Mouse (Mus musculus): ENCODE data around the gene Lemd2. TPM values are rescaled to one million over a fixed set of nuclear protein-coding genes. Genes with fewer than 3 reads are reported as not detected.
A peak's percentile ranks its signal among the peaks of the same experiment; 100 is the strongest.

Lemd2 gene
- polyA plus RNA-seq, 1 experiment: 72.1 TPM

GRCm38 (mm10) chr17:27169952-27170695, 34.1 kb downstream of the Lemd2 start:
- TF ChIP-seq MYOD1 (IDR thresholded peaks at IDR 0.05; ENCODE audit: control insufficient read depth in 1 of 3, insufficient read length in 2 of 3, low read depth in 2 of 3) (no peak), MYOG (IDR thresholded peaks at IDR 0.05; ENCODE audit: control insufficient read depth in 1 of 3, insufficient read depth in 1 of 3, insufficient read length in 2 of 3, low read depth in 2 of 3) (no peak), TCF3 (IDR thresholded peaks at IDR 0.05; ENCODE audit: insufficient read length, low read depth) (no peak), POLR2A (IDR thresholded peaks at IDR 0.05; ENCODE audit: insufficient read length, low read depth) (no peak), POLR2AphosphoS2 (IDR thresholded peaks at IDR 0.05; ENCODE audit: insufficient read length, low read depth) (no peak), REST (IDR thresholded peaks at IDR 0.05; ENCODE audit: insufficient read depth, insufficient read length) (no peak), SRF (IDR thresholded peaks at IDR 0.05; ENCODE audit: control insufficient read depth, insufficient read length, low read depth) (no peak), E2F4 (IDR thresholded peaks at IDR 0.05; ENCODE audit: insufficient read depth) (no peak), MAX (IDR thresholded peaks at IDR 0.05; ENCODE audit: low read depth) (no peak), USF1 (IDR thresholded peaks at IDR 0.05; ENCODE audit: low read depth) (no peak), TCF12 (IDR thresholded peaks at IDR 0.05; ENCODE audit: insufficient read depth, poor library complexity, severe bottlenecking) (no peak), CEBPB (IDR thresholded peaks at IDR 0.05; ENCODE audit: insufficient read depth, poor library complexity, severe bottlenecking) (no peak)
- no peak overlapping the region for H3K4me2 ChIP-seq (ENCODE audit: low read depth)
- no peak overlapping the region for H3K4me3 ChIP-seq
- no peak overlapping the region for H3ac ChIP-seq (ENCODE audit: control insufficient read depth, insufficient read length)
- no peaks in the 10 kb centered on the region for H3K27me3 ChIP-seq (ENCODE audit: control insufficient read depth, insufficient read depth, insufficient read length)
- no peaks in the 10 kb centered on the region for H3K79me2 ChIP-seq (ENCODE audit: control insufficient read depth, insufficient read depth)
- no peaks in the 10 kb centered on the region for H3K36me3 ChIP-seq (ENCODE audit: control insufficient read depth, insufficient read depth)

- no peaks in the 10 kb centered on the region for H3K27me3 ChIP-seq (ENCODE audit: control insufficient read depth, insufficient read depth, insufficient read length)
- H3K4me2 ChIP-seq (ENCODE audit: low read depth): no peak overlapping the region
- H3K79me2 ChIP-seq (ENCODE audit: control insufficient read depth, insufficient read depth): no peaks in the 10 kb centered on the region
- H3K36me3 ChIP-seq (ENCODE audit: control insufficient read depth, insufficient read depth): no peaks in the 10 kb centered on the region
- TF ChIP-seq MYOG (IDR thresholded peaks at IDR 0.05; ENCODE audit: control insufficient read depth in 1 of 3, insufficient read depth in 1 of 3, insufficient read length in 2 of 3, low read depth in 2 of 3) (no peak), USF1 (IDR thresholded peaks at IDR 0.05; ENCODE audit: low read depth) (no peak), REST (IDR thresholded peaks at IDR 0.05; ENCODE audit: insufficient read depth, insufficient read length) (no peak), TCF12 (IDR thresholded peaks at IDR 0.05; ENCODE audit: insufficient read depth, poor library complexity, severe bottlenecking) (no peak), E2F4 (IDR thresholded peaks at IDR 0.05; ENCODE audit: insufficient read depth) (no peak), POLR2A (IDR thresholded peaks at IDR 0.05; ENCODE audit: insufficient read length, low read depth) (no peak), SRF (IDR thresholded peaks at IDR 0.05; ENCODE audit: control insufficient read depth, insufficient read length, low read depth) (no peak), CEBPB (IDR thresholded peaks at IDR 0.05; ENCODE audit: insufficient read depth, poor library complexity, severe bottlenecking) (no peak), TCF3 (IDR thresholded peaks at IDR 0.05; ENCODE audit: insufficient read length, low read depth) (no peak), POLR2AphosphoS2 (IDR thresholded peaks at IDR 0.05; ENCODE audit: insufficient read length, low read depth) (no peak), MYOD1 (IDR thresholded peaks at IDR 0.05; ENCODE audit: control insufficient read depth in 1 of 3, insufficient read length in 2 of 3, low read depth in 2 of 3) (no peak), MAX (IDR thresholded peaks at IDR 0.05; ENCODE audit: low read depth) (no peak)
- no peak overlapping the region for H3ac ChIP-seq (ENCODE audit: control insufficient read depth, insufficient read length)
- no peak overlapping the region for H3K4me3 ChIP-seq
Measured at GRCm38 (mm10) chr17:27168569-27168968, 35.7 kb downstream of the Lemd2 start.

- no peak for TF ChIP-seq CEBPB (IDR thresholded peaks at IDR 0.05; ENCODE audit: insufficient read depth, poor library complexity, severe bottlenecking)
- peak; percentile 21 for TF ChIP-seq TCF12 (IDR thresholded peaks at IDR 0.05; ENCODE audit: insufficient read depth, poor library complexity, severe bottlenecking)
- peak; percentile 5 for TF ChIP-seq TCF3 (IDR thresholded peaks at IDR 0.05; ENCODE audit: insufficient read length, low read depth)
- TF ChIP-seq USF1 (IDR thresholded peaks at IDR 0.05; ENCODE audit: low read depth): peak; percentile 12
- TF ChIP-seq SRF (IDR thresholded peaks at IDR 0.05; ENCODE audit: control insufficient read depth, insufficient read length, low read depth): no peak
- TF ChIP-seq POLR2A (IDR thresholded peaks at IDR 0.05; ENCODE audit: insufficient read length, low read depth): no peak
- peak in 1 of 3 experiments; percentile 89 for TF ChIP-seq MYOG (IDR thresholded peaks at IDR 0.05; ENCODE audit: control insufficient read depth in 1 of 3, insufficient read depth in 1 of 3, insufficient read length in 2 of 3, low read depth in 2 of 3)
- TF ChIP-seq MYOD1 (IDR thresholded peaks at IDR 0.05; ENCODE audit: control insufficient read depth in 1 of 3, insufficient read length in 2 of 3, low read depth in 2 of 3): peak; percentile 12 to 83 (median 75)
- TF ChIP-seq REST (IDR thresholded peaks at IDR 0.05; ENCODE audit: insufficient read depth, insufficient read length): no peak
- Histone ChIP-seq H3K27me3 (ENCODE audit: control insufficient read depth, insufficient read depth, insufficient read length) (no peaks in the 10 kb centered on the region), H3K4me3 (peak within 1 kb of the TSS; percentile 23), H3K36me3 (ENCODE audit: control insufficient read depth, insufficient read depth) (no peaks in the 10 kb centered on the region), H3K79me2 (ENCODE audit: control insufficient read depth, insufficient read depth) (no peaks in the 10 kb centered on the region), H3ac (ENCODE audit: control insufficient read depth, insufficient read length) (no peak within 1 kb of the TSS), H3K4me2 (ENCODE audit: low read depth) (peak within 1 kb of the TSS; percentile 62)
Measured at GRCm38 (mm10) chr17:27167545-27167944, 36.7 kb downstream of the Lemd2 start, which contains the start of gene Ip6k3. Gene Ip6k3, minus strand, starts transcription at chr17:27167795.

GRCm38 (mm10) chr17:27166901-27167300, 37.4 kb downstream of the Lemd2 start:
- Histone ChIP-seq H3K4me2 (ENCODE audit: low read depth) (peak overlapping the region; percentile 62), H3K79me2 (ENCODE audit: control insufficient read depth, insufficient read depth) (no peaks in the 10 kb centered on the region), H3K27me3 (ENCODE audit: control insufficient read depth, insufficient read depth, insufficient read length) (no peaks in the 10 kb centered on the region), H3ac (ENCODE audit: control insufficient read depth, insufficient read length) (no peak overlapping the region), H3K4me3 (peak overlapping the region; percentile 23), H3K36me3 (ENCODE audit: control insufficient read depth, insufficient read depth) (no peaks in the 10 kb centered on the region)
- TF ChIP-seq POLR2A (IDR thresholded peaks at IDR 0.05; ENCODE audit: insufficient read length, low read depth) (no peak), E2F4 (IDR thresholded peaks at IDR 0.05; ENCODE audit: insufficient read depth) (no peak), CEBPB (IDR thresholded peaks at IDR 0.05; ENCODE audit: insufficient read depth, poor library complexity, severe bottlenecking) (no peak), MYOG (IDR thresholded peaks at IDR 0.05; ENCODE audit: control insufficient read depth in 1 of 3, insufficient read depth in 1 of 3, insufficient read length in 2 of 3, low read depth in 2 of 3) (no peak), USF1 (IDR thresholded peaks at IDR 0.05; ENCODE audit: low read depth) (no peak), MAX (IDR thresholded peaks at IDR 0.05; ENCODE audit: low read depth) (no peak), REST (IDR thresholded peaks at IDR 0.05; ENCODE audit: insufficient read depth, insufficient read length) (no peak), TCF3 (IDR thresholded peaks at IDR 0.05; ENCODE audit: insufficient read length, low read depth) (no peak), TCF12 (IDR thresholded peaks at IDR 0.05; ENCODE audit: insufficient read depth, poor library complexity, severe bottlenecking) (no peak), MYOD1 (IDR thresholded peaks at IDR 0.05; ENCODE audit: control insufficient read depth in 1 of 3, insufficient read length in 2 of 3, low read depth in 2 of 3) (no peak), SRF (IDR thresholded peaks at IDR 0.05; ENCODE audit: control insufficient read depth, insufficient read length, low read depth) (no peak), POLR2AphosphoS2 (IDR thresholded peaks at IDR 0.05; ENCODE audit: insufficient read length, low read depth) (no peak)
